Mouse (Mus musculus) myocyte (in vitro differentiated cells): ENCODE data around the gene Ski.
A peak's percentile ranks its signal among the peaks of the same experiment; 100 is the strongest.

ENCODE experiments used
- E2F4 ChIP-seq: IDR thresholded peaks from one replicate; pipeline ENCODE4 v1.6.1; 2011; ENCODE audit warnings: mild to moderate bottlenecking, control low read depth, moderate library complexity; ENCODE audit not compliant: insufficient read depth
- POLR2AphosphoS2 ChIP-seq: IDR thresholded peaks from one replicate; pipeline ENCODE4 v1.6.1; 2011; ENCODE audit warnings: low read depth, control low read depth; ENCODE audit not compliant: insufficient read length
- TCF12 ChIP-seq: IDR thresholded peaks from one replicate; pipeline ENCODE4 v1.6.1; 2011; ENCODE audit warnings: mild to moderate bottlenecking, control low read depth; ENCODE audit not compliant: poor library complexity, insufficient read depth, severe bottlenecking

GRCm38 (mm10) chr4:155133658-155134417 is 88.6 kb downstream of the Ski start:
- no peak for TF ChIP-seq POLR2AphosphoS2
- peak; percentile 3 for TF ChIP-seq TCF12
- no peak for TF ChIP-seq E2F4
